Mouse (Mus musculus): ENCODE results near the gene Gm44790. TPM values are rescaled to one million over a fixed set of nuclear protein-coding genes. Genes with fewer than 3 reads are reported as not detected.

Gene Gm44790
- total and polyA plus RNA-seq, 2 experiments = 0.83 to 4.0 TPM

- H3K36me3 ChIP-seq (ENCODE audit: control insufficient read depth, insufficient read depth, low read length) = no peaks in the 10 kb centered on the region; the same call in 1 of the 2 replicates
- H3K79me2 ChIP-seq (ENCODE audit: control insufficient read depth, insufficient read depth, low read length) = no peaks in the 10 kb centered on the region
- H3K27ac ChIP-seq (replicated peaks; ENCODE audit: insufficient read depth, low read depth, low read length) = peak overlapping the region; percentile 20; the same call in 1 of the 2 replicates
- peaks cover 14% of the 10 kb centered on the region; the same call in 1 of the 2 replicates for H3K4me1 ChIP-seq (ENCODE audit: control insufficient read depth, insufficient read depth, low read length)
- no peak overlapping the region for H3K9ac ChIP-seq (ENCODE audit: low read depth, low read length)
- no peak for DNase-seq (ENCODE audit: extremely low read depth, low read depth, low spot score)
- H3K27me3 ChIP-seq (ENCODE audit: control insufficient read depth, insufficient read depth, low read length) = no peaks in the 10 kb centered on the region
- TF ChIP-seq CTCF (IDR thresholded peaks at IDR 0.05; ENCODE audit: low read depth, low read length) (no peak), POLR2A (IDR thresholded peaks at IDR 0.05; ENCODE audit: extremely low read depth, insufficient read depth, low read length) (no peak)
- no peak overlapping the region for H3K4me3 ChIP-seq (ENCODE audit: insufficient read depth, low read depth, low read length)
Measured at GRCm38 (mm10) chr6:86474646-86475181, 48.3 kb downstream of the Gm44790 start.

GRCm38 (mm10) chr6:86475462-86476167, 49.2 kb downstream of the Gm44790 start:
- no peaks in the 10 kb centered on the region for H3K79me2 ChIP-seq (ENCODE audit: control insufficient read depth, insufficient read depth, low read length)
- peaks cover 14% of the 10 kb centered on the region; the same call in 1 of the 2 replicates for H3K4me1 ChIP-seq (ENCODE audit: control insufficient read depth, insufficient read depth, low read length)
- TF ChIP-seq CTCF (IDR thresholded peaks at IDR 0.05; ENCODE audit: low read depth, low read length) (no peak), POLR2A (IDR thresholded peaks at IDR 0.05; ENCODE audit: extremely low read depth, insufficient read depth, low read length) (no peak)
- H3K36me3 ChIP-seq (ENCODE audit: control insufficient read depth, insufficient read depth, low read length) = no peaks in the 10 kb centered on the region
- no peak for DNase-seq (ENCODE audit: extremely low read depth, low read depth, low spot score)
- H3K27ac ChIP-seq (replicated peaks; ENCODE audit: insufficient read depth, low read depth, low read length) = peak overlapping the region; percentile 20; the same call in 1 of the 2 replicates
- H3K27me3 ChIP-seq (ENCODE audit: control insufficient read depth, insufficient read depth, low read length) = no peaks in the 10 kb centered on the region
- no peak overlapping the region for H3K4me3 ChIP-seq (ENCODE audit: insufficient read depth, low read depth, low read length)
- H3K9ac ChIP-seq (ENCODE audit: low read depth, low read length) = no peak overlapping the region
- 46% methylated on average over 9 of the region's 9 CpGs for WGBS

- WGBS = 75% methylated on average over 5 of the region's 5 CpGs
- Histone ChIP-seq H3K27me3 (ENCODE audit: control insufficient read depth, insufficient read depth, low read length) (no peaks in the 10 kb centered on the region), H3K9ac (ENCODE audit: low read depth, low read length) (no peak overlapping the region), H3K79me2 (ENCODE audit: control insufficient read depth, insufficient read depth, low read length) (no peaks in the 10 kb centered on the region), H3K4me1 (ENCODE audit: control insufficient read depth, insufficient read depth, low read length) (peaks cover 15% of the 10 kb centered on the region), H3K4me3 (ENCODE audit: insufficient read depth, low read depth, low read length) (no peak overlapping the region), H3K27ac (replicated peaks; ENCODE audit: insufficient read depth, low read depth, low read length) (no peak overlapping the region), H3K36me3 (ENCODE audit: control insufficient read depth, insufficient read depth, low read length) (no peaks in the 10 kb centered on the region)
- no peak for DNase-seq (ENCODE audit: extremely low read depth, low read depth, low spot score)
- TF ChIP-seq POLR2A (IDR thresholded peaks at IDR 0.05; ENCODE audit: extremely low read depth, insufficient read depth, low read length) (no peak), CTCF (IDR thresholded peaks at IDR 0.05; ENCODE audit: low read depth, low read length) (no peak)
Measured at GRCm38 (mm10) chr6:86476931-86477330, 50.5 kb downstream of the Gm44790 start.

- no peaks in the 10 kb centered on the region for H3K36me3 ChIP-seq (ENCODE audit: control insufficient read depth, insufficient read depth, low read length)
- H3K9ac ChIP-seq (ENCODE audit: low read depth, low read length) = no peak overlapping the region
- peaks cover 7% of the 10 kb centered on the region for H3K4me1 ChIP-seq (ENCODE audit: control insufficient read depth, insufficient read depth, low read length)
- no peak overlapping the region for H3K4me3 ChIP-seq (ENCODE audit: insufficient read depth, low read depth, low read length)
- H3K79me2 ChIP-seq (ENCODE audit: control insufficient read depth, insufficient read depth, low read length) = no peaks in the 10 kb centered on the region
- no peaks in the 10 kb centered on the region for H3K27me3 ChIP-seq (ENCODE audit: control insufficient read depth, insufficient read depth, low read length)
- DNase-seq (ENCODE audit: extremely low read depth, low read depth, low spot score) = no peak
- TF ChIP-seq POLR2A (IDR thresholded peaks at IDR 0.05; ENCODE audit: extremely low read depth, insufficient read depth, low read length) = no peak
- no peak for TF ChIP-seq CTCF (IDR thresholded peaks at IDR 0.05; ENCODE audit: low read depth, low read length)
- 80% methylated on average over 3 of the region's 3 CpGs for WGBS
- peak overlapping the region; percentile 20; the same call in 1 of the 2 replicates for H3K27ac ChIP-seq (replicated peaks; ENCODE audit: insufficient read depth, low read depth, low read length)
Measured at GRCm38 (mm10) chr6:86479311-86479710, 52.9 kb downstream of the Gm44790 start.

- Histone ChIP-seq H3K36me3 (ENCODE audit: control insufficient read depth, insufficient read depth, low read length) (no peaks in the 10 kb centered on the region), H3K4me3 (ENCODE audit: insufficient read depth, low read depth, low read length) (no peak overlapping the region), H3K9ac (ENCODE audit: low read depth, low read length) (no peak overlapping the region), H3K27ac (replicated peaks; ENCODE audit: insufficient read depth, low read depth, low read length) (peak overlapping the region; percentile 46), H3K79me2 (ENCODE audit: control insufficient read depth, insufficient read depth, low read length) (no peaks in the 10 kb centered on the region), H3K4me1 (ENCODE audit: control insufficient read depth, insufficient read depth, low read length) (peaks cover 7% of the 10 kb centered on the region), H3K27me3 (ENCODE audit: control insufficient read depth, insufficient read depth, low read length) (no peaks in the 10 kb centered on the region)
- no peak for TF ChIP-seq POLR2A (IDR thresholded peaks at IDR 0.05; ENCODE audit: extremely low read depth, insufficient read depth, low read length)
- no peak for TF ChIP-seq CTCF (IDR thresholded peaks at IDR 0.05; ENCODE audit: low read depth, low read length)
- no peak for DNase-seq (ENCODE audit: extremely low read depth, low read depth, low spot score)
Measured at GRCm38 (mm10) chr6:86479816-86480188, 53.3 kb downstream of the Gm44790 start.
